Mouse (Mus musculus) cortical plate, adult 2 months (tissue): ENCODE data around the gene Gadd45g.

Experiments used
- CTCF ChIP-seq: fragments of 200-500 bp; IDR thresholded peaks from 2 replicates; pipeline ENCODE4 v1.5.1; 2011; ENCODE audit warnings: mild to moderate bottlenecking, control low read depth, low read length; ENCODE audit not compliant: insufficient read depth; ENCODE audit errors: extremely low read depth
- POLR2A ChIP-seq: fragments of 200-500 bp; IDR thresholded peaks from 2 replicates; pipeline ENCODE4 v1.6.1; 2011; ENCODE audit warnings: mild to moderate bottlenecking, low read length, control low read depth; ENCODE audit not compliant: insufficient read depth; ENCODE audit errors: extremely low read depth

- TF ChIP-seq POLR2A (no peak), CTCF (no peak)
Observed at GRCm38 (mm10) chr13:51866151-51866659, 19.7 kb downstream of the Gadd45g start.
